Mouse (Mus musculus) ES-Bruce4 (cell line): ENCODE data around the gene Trap1. TPM values are rescaled to one million over a fixed set of nuclear protein-coding genes. Genes with fewer than 3 reads are reported as not detected.
"Not testable (repeated sequence)": the region's sequence is repeated elsewhere in the genome, so short reads cannot be mapped to it uniquely, and the experiment has no call there.

ENCODE experiments used
- H3K27ac ChIP-seq: 2 replicates; pipeline ENCODE4 v1.5.1; 2012; ENCODE audit warnings: low read length, inconsistent platforms; ENCODE audit not compliant: insufficient read depth
- H3K27me3 ChIP-seq: 2 replicates; pipeline ENCODE4 v1.6.1; 2012; ENCODE audit warnings: mild to moderate bottlenecking, low read length, inconsistent platforms; ENCODE audit not compliant: control insufficient read depth, poor library complexity, insufficient read depth, severe bottlenecking
- H3K36me3 ChIP-seq: 2 replicates; pipeline ENCODE4 v1.6.1; 2012; ENCODE audit warnings: inconsistent platforms, mild to moderate bottlenecking, low read length, moderate library complexity; ENCODE audit not compliant: control insufficient read depth, poor library complexity, insufficient read depth, severe bottlenecking
- H3K4me1 ChIP-seq: one replicate; pipeline ENCODE4 v1.8.1; 2011; ENCODE audit warnings: low read length; ENCODE audit not compliant: control insufficient read depth, insufficient read depth
- H3K4me3 ChIP-seq: 2 replicates; pipeline ENCODE4 v1.5.1; 2011; ENCODE audit warnings: low read depth, mild to moderate bottlenecking, low read length
- H3K9ac ChIP-seq: 2 replicates; pipeline ENCODE4 v1.6.1; 2012; ENCODE audit warnings: low read depth, mild to moderate bottlenecking, inconsistent platforms; ENCODE audit not compliant: poor library complexity, severe bottlenecking
- H3K9me3 ChIP-seq: replicated peaks from 2 replicates; pipeline ENCODE4 v1.6.1; 2012; ENCODE audit warnings: mild to moderate bottlenecking, low read length, inconsistent platforms; ENCODE audit not compliant: control insufficient read depth, poor library complexity, insufficient read depth, severe bottlenecking
- CTCF ChIP-seq: IDR thresholded peaks from one replicate; pipeline ENCODE4 v1.8.1; 2011; ENCODE audit warnings: low read depth, low read length
- EP300 ChIP-seq: IDR thresholded peaks from 2 replicates; pipeline ENCODE4 v1.6.1; 2011; ENCODE audit warnings: low read depth, low read length; ENCODE audit not compliant: insufficient read depth
- POLR2A ChIP-seq: IDR thresholded peaks from one replicate; pipeline ENCODE4 v1.8.1; 2011; ENCODE audit warnings: low read length; ENCODE audit not compliant: insufficient read depth
- polyA plus RNA-seq: library from polyadenylated mRNA; stranded (reverse); fragments of >200 nt; gene quantifications from 2 replicates; pipeline ENCODE4 v1.2.4, GENCODE M21; 2011; ENCODE audit warnings: low read depth; ENCODE audit not compliant: missing spikeins, insufficient read depth, insufficient read length

Trap1 gene
- polyA plus RNA-seq, 1 experiment: 104 TPM

DNA sequence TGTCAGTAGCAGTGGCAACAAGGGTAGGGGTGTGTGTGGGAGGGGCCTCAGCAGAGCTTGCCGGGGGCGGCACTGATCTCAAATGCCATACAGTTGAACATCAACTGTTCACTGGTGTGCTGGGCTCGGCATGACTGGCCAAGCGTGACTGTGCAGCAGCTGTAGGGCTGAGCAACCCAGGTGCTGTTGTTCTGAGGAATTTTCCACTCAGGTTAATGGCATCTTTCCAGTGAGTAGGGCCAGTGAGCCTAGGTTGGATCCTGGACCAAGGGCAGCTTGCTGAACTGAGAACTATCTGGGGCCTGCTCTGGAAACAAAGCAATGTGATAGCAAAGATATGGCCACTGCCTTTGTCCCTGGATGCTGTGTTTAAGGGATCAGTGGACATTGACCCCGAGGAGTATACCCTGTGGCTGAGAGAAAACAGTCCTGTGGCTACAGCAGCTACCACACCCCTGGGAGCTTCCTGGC, 48.2 kb downstream of the Trap1 start:
- Histone ChIP-seq H3K9me3 (no peaks in the 10 kb centered on the region), H3K36me3 (no peaks in the 10 kb centered on the region), H3K9ac (no peak overlapping the region), H3K4me3 (no peak overlapping the region), H3K27me3 (no peaks in the 10 kb centered on the region), H3K27ac (no peak overlapping the region), H3K4me1 (no peaks in the 10 kb centered on the region)
- TF ChIP-seq CTCF: no peak
- TF ChIP-seq EP300: no peak
- no peak for TF ChIP-seq POLR2A

DNA sequence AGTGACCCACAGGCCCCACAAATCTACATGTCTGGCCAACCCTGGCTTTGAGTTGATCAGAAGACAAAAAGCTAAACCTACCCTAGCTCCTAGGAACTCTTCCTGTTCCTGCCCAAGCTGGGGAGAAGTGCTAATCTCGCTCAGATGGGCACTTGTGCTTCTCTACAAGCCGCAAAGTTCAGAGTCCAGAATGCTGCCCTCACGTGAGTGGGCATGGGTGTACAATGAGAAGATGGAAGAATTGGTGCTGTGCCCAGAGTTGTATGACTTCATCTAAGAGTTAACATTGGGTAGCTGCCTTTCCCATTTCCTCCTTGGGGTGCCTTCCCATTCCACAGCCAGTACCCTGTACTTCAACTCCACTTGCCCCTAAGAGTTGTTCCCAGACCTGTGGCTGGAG, 50.4 kb downstream of the Trap1 start:
- H3K36me3 ChIP-seq: no peaks in the 10 kb centered on the region
- H3K9ac ChIP-seq: no peak overlapping the region
- TF ChIP-seq CTCF (no peak), EP300 (no peak), POLR2A (no peak)
- H3K4me3 ChIP-seq: no peak overlapping the region
- no peak overlapping the region for H3K27ac ChIP-seq
- no peaks in the 10 kb centered on the region for H3K27me3 ChIP-seq
- H3K9me3 ChIP-seq: no peaks in the 10 kb centered on the region
- no peaks in the 10 kb centered on the region for H3K4me1 ChIP-seq

DNA sequence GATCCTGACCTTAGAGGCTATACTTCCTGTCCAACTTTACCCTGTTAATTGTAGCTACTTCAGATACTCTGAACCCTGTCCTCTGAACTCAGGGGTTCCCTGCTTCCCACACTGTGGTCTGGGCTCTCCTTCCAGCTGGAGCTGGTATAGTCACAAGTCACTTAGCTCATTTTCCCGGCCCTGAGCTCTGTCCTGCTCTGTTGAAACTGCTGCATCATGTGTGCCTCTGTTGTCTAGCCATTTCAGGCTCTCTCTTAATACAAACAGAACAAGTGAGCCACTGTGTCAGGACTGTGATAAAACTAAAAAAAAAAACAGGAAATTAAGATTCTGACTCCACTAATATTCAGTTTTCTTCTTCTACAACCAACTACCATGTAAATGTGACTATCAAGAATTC, 51.0 kb downstream of the Trap1 start:
- TF ChIP-seq EP300 (no peak), POLR2A (no peak), CTCF (no peak)
- Histone ChIP-seq H3K27ac (no peak overlapping the region), H3K4me1 (no peaks in the 10 kb centered on the region), H3K27me3 (no peaks in the 10 kb centered on the region), H3K9me3 (no peaks in the 10 kb centered on the region), H3K36me3 (no peaks in the 10 kb centered on the region), H3K4me3 (no peak overlapping the region), H3K9ac (no peak overlapping the region)

DNA sequence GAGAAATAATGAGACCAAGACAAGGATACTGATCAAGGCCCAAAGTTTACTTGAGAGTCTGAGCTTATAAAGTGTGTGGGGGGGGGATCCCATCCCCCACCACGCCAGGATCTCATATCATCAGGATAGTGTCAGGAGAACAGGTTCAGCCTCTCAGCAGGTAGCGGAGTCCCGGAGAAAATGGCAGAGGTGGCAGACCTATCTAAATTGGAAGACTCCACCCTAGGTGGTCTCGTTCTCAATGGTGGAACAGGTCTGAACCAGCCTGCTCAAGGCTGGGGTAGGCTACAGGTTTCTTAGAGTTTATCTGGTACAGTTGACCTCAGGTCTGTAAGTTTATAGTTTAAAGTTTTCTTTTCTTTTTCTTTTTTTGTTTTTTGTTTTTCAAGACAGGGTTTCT, 54.9 kb downstream of the Trap1 start:
- Histone ChIP-seq H3K9ac (peak overlapping the region; percentile 65), H3K36me3 (no peaks in the 10 kb centered on the region), H3K9me3 (no peaks in the 10 kb centered on the region), H3K4me1 (no peaks in the 10 kb centered on the region), H3K27ac (no peak overlapping the region), H3K4me3 (peak overlapping the region; percentile 29; the same call in 1 of the 2 replicates), H3K27me3 (no peaks in the 10 kb centered on the region)
- TF ChIP-seq CTCF: no peak
- TF ChIP-seq POLR2A: no peak
- TF ChIP-seq EP300: 0 out of 2 replicates have a peak, but pooled peaks have one; percentile 46

DNA sequence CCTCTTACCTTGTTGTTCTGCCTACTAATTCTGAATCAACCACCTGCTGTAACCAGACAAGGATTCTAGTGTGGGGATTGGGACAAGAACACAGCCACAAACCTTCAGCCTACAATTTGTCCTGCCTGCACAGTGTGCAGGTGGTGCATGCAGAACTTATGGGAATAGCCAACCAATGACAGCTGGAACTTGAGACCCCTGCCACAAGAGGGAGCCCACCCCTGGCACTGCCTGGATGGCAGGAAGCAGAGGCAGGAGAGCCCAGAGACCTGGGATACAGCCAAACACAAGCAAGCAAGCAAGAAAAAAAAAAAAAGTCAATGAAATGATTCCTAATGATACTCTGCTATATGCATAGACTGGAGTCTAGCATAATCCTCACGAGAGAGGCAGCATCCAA, 56.4 kb downstream of the Trap1 start:
- Histone ChIP-seq H3K27me3 (no peaks in the 10 kb centered on the region), H3K9ac (no peak overlapping the region), H3K27ac (no peak overlapping the region), H3K4me1 (no peaks in the 10 kb centered on the region), H3K9me3 (no peaks in the 10 kb centered on the region), H3K4me3 (no peak overlapping the region), H3K36me3 (no peaks in the 10 kb centered on the region)
- TF ChIP-seq EP300 (no peak), CTCF (peak; percentile 23), POLR2A (no peak)

DNA sequence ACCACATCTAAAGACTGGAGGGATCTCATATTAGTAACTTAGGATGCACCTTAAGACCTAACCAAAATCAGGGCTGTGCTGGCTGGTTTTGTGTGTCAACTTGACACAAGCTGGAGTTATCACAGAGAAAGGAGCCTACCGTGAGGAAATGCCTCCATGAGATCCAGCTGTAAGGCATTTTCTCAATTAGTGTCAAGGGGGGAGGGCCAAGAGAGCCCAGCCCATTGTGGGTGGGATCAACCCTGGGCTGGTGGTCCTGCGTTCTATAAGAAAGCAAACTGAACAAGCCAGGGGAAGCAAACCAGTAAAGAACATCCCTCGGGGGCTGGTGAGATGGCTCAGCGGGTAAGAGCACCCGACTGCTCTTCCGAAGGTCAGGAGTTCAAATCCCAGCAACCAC, 60.2 kb downstream of the Trap1 start:
- not testable (repeated sequence) for H3K9me3 ChIP-seq, H3K36me3 ChIP-seq, H3K9ac ChIP-seq, H3K4me3 ChIP-seq, H3K27me3 ChIP-seq, H3K27ac ChIP-seq, H3K4me1 ChIP-seq

DNA sequence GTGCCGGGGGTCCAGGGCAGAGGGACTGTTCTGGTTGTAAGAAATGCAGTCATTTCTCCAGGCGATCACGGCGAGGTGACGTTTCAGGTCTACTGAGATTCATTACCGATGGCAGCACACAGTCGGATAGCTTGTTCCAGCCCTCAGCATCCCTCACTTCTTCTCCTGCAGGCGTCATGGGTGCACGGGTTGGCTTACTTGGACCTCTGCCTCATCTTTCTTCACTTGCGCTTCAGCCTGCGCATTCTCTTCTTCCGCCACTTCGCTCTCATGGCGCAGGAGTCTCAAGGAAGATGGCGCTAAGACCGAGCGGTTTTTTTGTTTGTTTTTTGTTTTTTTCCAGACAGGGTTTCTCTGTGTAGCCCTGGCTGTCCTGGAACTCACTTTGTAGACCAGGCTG, 60.8 kb downstream of the Trap1 start:
- H3K27ac ChIP-seq, H3K9ac ChIP-seq, H3K36me3 ChIP-seq, H3K9me3 ChIP-seq, H3K27me3 ChIP-seq, H3K4me1 ChIP-seq, H3K4me3 ChIP-seq: not testable (repeated sequence)
